In the genomic region with DNA sequence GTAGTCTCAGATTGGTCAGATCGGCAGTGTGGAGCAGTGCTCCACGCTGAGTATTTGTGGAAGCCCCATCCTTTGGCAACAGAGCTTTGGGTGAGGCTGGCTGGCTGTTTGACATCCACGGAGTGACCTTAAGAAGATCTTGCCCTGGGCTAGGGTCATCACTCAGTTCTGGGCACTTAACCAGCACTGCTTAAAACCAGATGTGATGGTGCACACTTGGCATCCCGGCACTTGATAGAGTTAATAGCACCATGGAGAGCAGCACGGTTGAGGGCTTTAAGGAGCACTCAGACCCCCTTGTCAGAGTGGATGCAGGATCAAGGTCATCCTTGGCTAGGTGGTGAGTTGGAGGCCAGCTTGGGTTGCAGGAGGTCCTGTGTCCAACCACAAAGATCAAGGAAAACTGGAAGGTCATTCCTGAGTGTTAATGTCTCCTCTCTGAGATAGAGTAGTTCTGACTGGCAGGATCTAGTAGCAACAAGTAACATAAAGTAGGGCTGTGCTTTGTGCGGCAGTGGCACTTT, we compare ENCODE assay signal across 3 mouse cellular contexts.
"Had no signal": no experiment of that assay in that cellular context is flagged by ENCODE, and none has a peak within 500 bp of the region (broad histone marks: within the 10 kb centered on the region; RNA-seq: fewer than 3 reads in every experiment).

No protein-coding gene starts in this region.

- DNase-seq: kidney, postnatal 14 days; layer of hippocampus, postnatal 36 days; thymus, postnatal 36 days had no signal
